Mouse (Mus musculus): ENCODE results near the gene Kcnt1. TPM values are rescaled to one million over a fixed set of nuclear protein-coding genes. Genes with fewer than 3 reads are reported as not detected.

The Kcnt1 gene
- polyA plus RNA-seq, 2 experiments: 0.08 TPM; not detected in 1

GRCm38 (mm10) chr2:25866656-25867055 lies 3.1 kb downstream of the Kcnt1 start:
- Histone ChIP-seq H3K9ac (replicated peaks) (no peak overlapping the region), H3K27ac (no peak overlapping the region), H3K4me2 (ENCODE audit: low read depth) (no peak overlapping the region), H3K4me3 (ENCODE audit: insufficient read depth in 1 of 2, low read depth in 2 of 2, low read length in 2 of 2) (no peak overlapping the region), H3K36me3 (replicated peaks; ENCODE audit: control insufficient read depth, insufficient read depth, low read depth) (no peaks in the 10 kb centered on the region), H3K9me3 (ENCODE audit: control insufficient read depth, low read length) (no peaks in the 10 kb centered on the region), H3K27me3 (ENCODE audit: control insufficient read depth, insufficient read depth, low read length) (peaks cover 22% of the 10 kb centered on the region), H3K4me1 (replicated peaks; ENCODE audit: control insufficient read depth in 2 of 2, insufficient read depth in 2 of 2, low read length in 1 of 2) (no peaks in the 10 kb centered on the region)
- TF ChIP-seq CTCF (IDR thresholded peaks at IDR 0.05; ENCODE audit: low read depth) (no peak), EP300 (IDR thresholded peaks at IDR 0.05; ENCODE audit: low read depth) (no peak)
- 22% methylated on average over 5 of the region's 5 CpGs for WGBS (ENCODE audit: insufficient replicate concordance)
- ATAC-seq (ENCODE audit: insufficient read depth) (no peak), DNase-seq (ENCODE audit: low read depth in 3 of 3, low spot score in 3 of 3) (no peak)

GRCm38 (mm10) chr2:25877250-25877735 lies 13.8 kb downstream of the Kcnt1 start:
- WGBS (ENCODE audit: insufficient replicate concordance): 32% methylated on average over 7 of the region's 7 CpGs
- Histone ChIP-seq H3K4me3 (ENCODE audit: insufficient read depth in 1 of 2, low read depth in 2 of 2, low read length in 2 of 2) (no peak overlapping the region), H3K27me3 (ENCODE audit: control insufficient read depth, insufficient read depth, low read length) (peaks cover 13% of the 10 kb centered on the region), H3K9me3 (ENCODE audit: control insufficient read depth, low read length) (no peaks in the 10 kb centered on the region), H3K27ac (no peak overlapping the region), H3K4me1 (replicated peaks; ENCODE audit: control insufficient read depth in 2 of 2, insufficient read depth in 2 of 2, low read length in 1 of 2) (no peaks in the 10 kb centered on the region), H3K9ac (replicated peaks) (no peak overlapping the region), H3K36me3 (replicated peaks; ENCODE audit: control insufficient read depth, insufficient read depth, low read depth) (no peaks in the 10 kb centered on the region), H3K4me2 (ENCODE audit: low read depth) (no peak overlapping the region)
- DNase-seq (ENCODE audit: low read depth in 3 of 3, low spot score in 3 of 3): no peak
- TF ChIP-seq EP300 (IDR thresholded peaks at IDR 0.05; ENCODE audit: low read depth) (no peak), CTCF (IDR thresholded peaks at IDR 0.05; ENCODE audit: low read depth) (no peak)
- ATAC-seq (ENCODE audit: insufficient read depth): no peak

- Histone ChIP-seq H3K27ac (no peak overlapping the region), H3K9ac (replicated peaks) (no peak overlapping the region), H3K4me1 (replicated peaks; ENCODE audit: control insufficient read depth in 2 of 2, insufficient read depth in 2 of 2, low read length in 1 of 2) (no peaks in the 10 kb centered on the region), H3K27me3 (ENCODE audit: control insufficient read depth, insufficient read depth, low read length) (peaks cover 13% of the 10 kb centered on the region), H3K4me3 (ENCODE audit: insufficient read depth in 1 of 2, low read depth in 2 of 2, low read length in 2 of 2) (no peak overlapping the region), H3K4me2 (ENCODE audit: low read depth) (no peak overlapping the region), H3K36me3 (replicated peaks; ENCODE audit: control insufficient read depth, insufficient read depth, low read depth) (no peaks in the 10 kb centered on the region), H3K9me3 (ENCODE audit: control insufficient read depth, low read length) (no peaks in the 10 kb centered on the region)
- 3% methylated on average over 49 of the region's 49 CpGs for WGBS (ENCODE audit: insufficient replicate concordance)
- TF ChIP-seq CTCF (IDR thresholded peaks at IDR 0.05; ENCODE audit: low read depth) (no peak), EP300 (IDR thresholded peaks at IDR 0.05; ENCODE audit: low read depth) (no peak)
- ATAC-seq (ENCODE audit: insufficient read depth) (no peak), DNase-seq (ENCODE audit: low read depth in 3 of 3, low spot score in 3 of 3) (no peak)
Observed at GRCm38 (mm10) chr2:25877736-25878268, 14.3 kb downstream of the Kcnt1 start.

- 56% methylated on average over 2 of the region's 2 CpGs for WGBS (ENCODE audit: insufficient replicate concordance)
- no peak overlapping the region for H3K27ac ChIP-seq
- TF ChIP-seq CTCF (IDR thresholded peaks at IDR 0.05; ENCODE audit: low read depth) (no peak), EP300 (IDR thresholded peaks at IDR 0.05; ENCODE audit: low read depth) (no peak)
Observed at GRCm38 (mm10) chr2:25878516-25878915, 15.0 kb downstream of the Kcnt1 start.

GRCm38 (mm10) chr2:25879061-25879460 lies 15.5 kb downstream of the Kcnt1 start:
- ATAC-seq (ENCODE audit: insufficient read depth) (no peak), DNase-seq (ENCODE audit: low read depth in 3 of 3, low spot score in 3 of 3) (no peak)
- no peaks in the 10 kb centered on the region for H3K36me3 ChIP-seq (replicated peaks; ENCODE audit: control insufficient read depth, insufficient read depth, low read depth)
- no peaks in the 10 kb centered on the region for H3K4me1 ChIP-seq (replicated peaks; ENCODE audit: control insufficient read depth in 2 of 2, insufficient read depth in 2 of 2, low read length in 1 of 2)
- no peaks in the 10 kb centered on the region for H3K9me3 ChIP-seq (ENCODE audit: control insufficient read depth, low read length)
- H3K27me3 ChIP-seq (ENCODE audit: control insufficient read depth, insufficient read depth, low read length): peaks cover 13% of the 10 kb centered on the region
- TF ChIP-seq CTCF (IDR thresholded peaks at IDR 0.05; ENCODE audit: low read depth) (no peak), EP300 (IDR thresholded peaks at IDR 0.05; ENCODE audit: low read depth) (no peak)
- H3K4me3 ChIP-seq (ENCODE audit: insufficient read depth in 1 of 2, low read depth in 2 of 2, low read length in 2 of 2): no peak overlapping the region
- 41% methylated on average over 4 of the region's 4 CpGs for WGBS (ENCODE audit: insufficient replicate concordance)
- H3K9ac ChIP-seq (replicated peaks): no peak overlapping the region
- no peak overlapping the region for H3K4me2 ChIP-seq (ENCODE audit: low read depth)
- H3K27ac ChIP-seq: no peak overlapping the region

More at GRCm38 (mm10) chr2:25878516-25878915, 15.0 kb downstream of the Kcnt1 start:
- Histone ChIP-seq H3K9ac (replicated peaks) (no peak overlapping the region), H3K4me2 (ENCODE audit: low read depth) (no peak overlapping the region), H3K4me1 (replicated peaks; ENCODE audit: control insufficient read depth in 2 of 2, insufficient read depth in 2 of 2, low read length in 1 of 2) (no peaks in the 10 kb centered on the region), H3K9me3 (ENCODE audit: control insufficient read depth, low read length) (no peaks in the 10 kb centered on the region), H3K4me3 (ENCODE audit: insufficient read depth in 1 of 2, low read depth in 2 of 2, low read length in 2 of 2) (no peak overlapping the region), H3K27me3 (ENCODE audit: control insufficient read depth, insufficient read depth, low read length) (peaks cover 13% of the 10 kb centered on the region), H3K36me3 (replicated peaks; ENCODE audit: control insufficient read depth, insufficient read depth, low read depth) (no peaks in the 10 kb centered on the region)
- DNase-seq (ENCODE audit: low read depth in 3 of 3, low spot score in 3 of 3) (no peak), ATAC-seq (ENCODE audit: insufficient read depth) (no peak)
